Mouse (Mus musculus) heart, postnatal 14 days (tissue): Measurements from ENCODE around the gene Dlg2. TPM values are rescaled to one million over a fixed set of nuclear protein-coding genes. Genes with fewer than 3 reads are reported as not detected.

Experiments
- DNase-seq, 2 experiments: peaks; one replicate each; pipeline ENCODE4 v3.0.0; 2021 to 2022
- intact Hi-C: fragments of 180-260 bp; cut with DNase I; formaldehyde crosslinking; loops from one replicate; pipeline ENCODE4 v1.15.1; 2025
- total RNA-seq, 2 experiments: library from RNA; stranded (reverse); gene quantifications; 2 replicates each; pipeline ENCODE4 v1.2.3; 2021

Gene Dlg2
- total RNA-seq, 2 experiments from 2014 or later, result 1.9 to 2.9 TPM

DNA sequence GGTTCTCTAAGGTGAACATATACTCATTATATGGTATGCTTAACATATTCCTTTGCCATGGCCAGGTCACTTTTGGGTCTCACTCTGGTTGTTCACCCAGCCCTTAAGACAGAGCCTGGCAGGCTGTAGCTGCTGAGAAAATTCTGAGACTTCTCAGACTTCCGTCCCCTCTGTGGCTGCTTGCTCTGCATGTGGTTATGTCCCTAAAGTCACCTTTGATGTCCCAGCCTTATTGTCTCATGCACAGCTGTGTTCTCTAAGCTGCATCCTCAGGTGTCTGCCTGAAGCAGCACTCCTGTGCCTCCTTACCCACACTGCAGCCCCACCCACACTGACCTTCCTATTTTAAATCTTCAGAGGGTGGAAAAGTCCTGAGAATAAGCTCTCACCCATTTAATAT, 1922.4 kb downstream of the Dlg2 start:
- no peak for DNase-seq
- intact Hi-C loops, result no loop called here

DNA sequence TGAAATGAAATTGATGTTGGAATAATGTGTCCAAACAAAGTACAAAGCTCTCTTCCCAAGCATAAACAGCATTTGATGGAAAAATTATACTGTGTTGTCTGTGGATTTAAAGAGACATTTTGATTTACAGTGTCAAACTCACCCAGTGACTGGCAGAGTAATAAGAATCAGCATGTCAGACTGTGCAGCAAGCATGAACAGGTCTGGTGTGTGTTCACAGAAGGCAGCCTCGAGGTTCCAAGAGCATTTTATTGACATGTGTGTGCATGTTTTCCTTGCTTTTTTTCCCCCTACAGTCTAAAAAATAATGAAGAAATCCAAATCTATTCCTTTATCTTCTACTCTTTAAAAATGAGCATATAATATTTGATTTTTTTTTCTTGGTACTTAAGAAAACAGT, 1924.1 kb downstream of the Dlg2 start:
- intact Hi-C loops, result no loop called here
- DNase-seq, result no peak

DNA sequence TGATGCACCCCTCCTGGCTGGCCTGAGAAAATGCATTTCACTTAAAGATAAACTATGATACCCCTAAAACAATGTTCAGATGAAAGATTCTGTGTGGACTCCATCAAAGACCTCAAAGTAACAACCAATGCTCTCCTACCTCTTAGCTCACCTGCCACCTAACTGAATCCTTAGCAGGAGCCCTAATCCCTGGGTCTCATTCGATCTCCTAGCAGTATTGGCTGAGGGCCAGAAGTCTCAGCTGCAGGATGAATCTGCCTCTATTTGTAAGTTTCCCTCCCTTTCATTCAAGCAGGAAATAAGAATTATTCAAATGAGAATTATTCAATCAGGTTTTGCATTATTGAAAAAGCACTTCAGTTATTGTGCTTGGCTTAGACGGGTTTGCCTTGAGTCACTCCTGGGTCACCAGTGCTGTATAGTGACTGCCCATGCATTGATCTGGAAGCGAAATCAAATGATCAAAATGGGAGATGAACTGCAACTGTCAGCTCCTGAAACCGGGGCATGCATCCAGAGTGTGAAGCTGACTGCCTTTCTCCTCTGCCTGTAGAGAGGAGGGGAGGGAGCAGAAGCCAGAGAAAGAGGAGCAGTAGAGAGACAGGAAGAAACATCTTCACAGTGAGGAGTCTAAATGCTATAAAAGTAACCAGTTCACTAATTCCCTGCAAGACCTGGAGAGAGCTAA, 1924.7 kb downstream of the Dlg2 start:
- DNase-seq, result no peak
- intact Hi-C loops, result no loop called here

- intact Hi-C loops, result no loop called here
- no peak for DNase-seq
These were observed 1932.0 kb downstream of the Dlg2 start for GRCm38 (mm10) chr7:92408479-92408878.

DNA sequence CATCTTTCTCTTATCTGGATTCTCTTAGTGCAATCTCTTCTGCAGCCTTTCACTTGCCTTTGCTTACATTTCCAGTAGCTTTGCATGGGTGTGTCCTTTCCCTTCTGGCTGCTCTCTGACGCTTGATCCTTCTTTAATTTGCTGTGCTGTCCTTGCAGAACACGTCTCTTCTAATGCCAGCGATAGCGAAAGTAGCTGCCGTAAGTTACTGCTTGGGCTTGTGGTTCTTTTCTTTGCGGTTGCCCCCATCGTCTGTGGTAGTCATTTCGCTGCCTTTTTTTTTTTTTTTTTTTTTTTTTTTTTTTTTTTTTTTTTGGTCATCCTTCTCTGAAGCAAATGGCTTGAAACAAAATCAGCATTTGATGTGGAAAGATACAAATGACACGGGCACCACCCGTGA, 1944.0 kb downstream of the Dlg2 start:
- intact Hi-C loops, result no loop called here
- no peak for DNase-seq

DNA sequence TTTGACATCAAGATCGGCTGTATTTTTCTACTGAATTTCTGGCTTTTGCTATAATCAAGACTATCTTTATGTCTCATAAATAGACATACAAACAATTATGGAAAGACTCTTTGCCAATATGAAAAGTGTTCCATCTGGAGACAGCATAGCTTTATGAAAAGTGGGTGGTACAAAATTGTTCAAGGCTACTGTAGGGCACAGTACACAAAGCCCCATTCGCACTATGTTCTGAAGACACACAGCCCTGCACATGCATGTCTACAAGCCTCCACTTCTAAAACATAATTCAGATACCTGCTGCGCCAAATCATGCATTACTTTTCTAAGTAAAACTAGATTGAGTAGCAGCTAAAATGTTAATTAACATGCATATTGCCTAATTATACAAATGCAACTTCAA, 1946.5 kb downstream of the Dlg2 start:
- intact Hi-C loops, result no loop called here
- no peak for DNase-seq

- intact Hi-C loops, result no loop called here
- no peak for DNase-seq
These were observed 1948.2 kb downstream of the Dlg2 start for GRCm38 (mm10) chr7:92424703-92425102.

DNA sequence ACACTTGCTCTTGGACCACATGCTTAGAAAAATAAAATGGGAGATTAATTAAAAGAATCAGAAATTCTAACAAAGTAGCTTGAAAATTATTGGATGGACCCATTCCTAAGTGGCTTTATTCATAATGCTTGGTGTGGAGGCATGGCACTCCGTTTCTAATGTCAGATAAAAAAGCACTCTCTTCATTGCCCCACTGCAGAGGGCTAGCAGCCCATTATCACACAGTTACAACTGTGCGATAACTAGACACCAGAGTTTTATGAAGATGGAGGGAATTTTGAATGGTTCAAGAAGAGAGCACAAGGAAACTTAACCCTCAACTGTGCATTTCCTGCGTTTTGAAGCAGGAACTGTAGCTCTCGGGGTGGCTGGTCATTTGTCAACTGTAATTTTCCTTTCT, 1950.8 kb downstream of the Dlg2 start:
- DNase-seq, result no peak
- intact Hi-C loops, result no loop called here

DNA sequence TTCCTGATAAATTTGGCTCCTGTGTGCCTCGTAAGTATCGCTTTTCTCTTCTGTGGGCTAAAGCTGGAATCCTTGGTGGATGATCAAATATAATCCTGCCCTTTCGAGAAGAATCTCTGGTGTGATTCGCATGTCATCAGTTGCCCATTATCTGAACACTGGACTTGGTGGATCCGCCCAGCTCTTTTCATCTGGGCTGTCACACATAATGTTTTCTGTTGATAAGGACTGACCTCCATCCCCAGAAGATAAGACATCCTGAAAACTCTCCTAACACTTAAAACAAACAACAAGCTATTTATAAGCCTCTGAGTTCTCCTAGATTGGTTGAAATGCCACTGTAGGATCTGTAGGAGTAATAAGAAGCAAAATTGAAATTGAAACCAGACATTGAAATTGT, 1952.2 kb downstream of the Dlg2 start:
- intact Hi-C loops, result no loop called here
- no peak for DNase-seq

DNA sequence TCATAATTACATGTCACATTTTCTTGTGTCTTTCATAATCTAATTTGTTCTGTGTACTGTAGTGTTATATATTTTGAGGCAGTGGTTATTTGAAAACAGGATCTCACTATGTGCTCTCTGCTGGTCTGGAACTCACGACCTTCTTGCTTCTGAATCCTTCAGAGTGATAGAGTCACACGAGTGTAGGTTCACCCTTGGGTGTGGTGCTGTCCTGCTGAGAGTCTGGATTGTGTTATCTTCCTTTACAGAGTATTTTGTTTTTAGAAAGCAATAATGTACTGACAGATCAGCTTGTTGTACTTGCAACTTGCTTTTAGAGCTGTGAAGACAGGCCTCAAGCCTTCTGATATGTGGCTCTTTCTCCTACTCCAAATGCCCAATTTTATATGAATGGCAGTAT, 1953.8 kb downstream of the Dlg2 start:
- intact Hi-C loops, result no loop called here
- DNase-seq, result no peak

DNA sequence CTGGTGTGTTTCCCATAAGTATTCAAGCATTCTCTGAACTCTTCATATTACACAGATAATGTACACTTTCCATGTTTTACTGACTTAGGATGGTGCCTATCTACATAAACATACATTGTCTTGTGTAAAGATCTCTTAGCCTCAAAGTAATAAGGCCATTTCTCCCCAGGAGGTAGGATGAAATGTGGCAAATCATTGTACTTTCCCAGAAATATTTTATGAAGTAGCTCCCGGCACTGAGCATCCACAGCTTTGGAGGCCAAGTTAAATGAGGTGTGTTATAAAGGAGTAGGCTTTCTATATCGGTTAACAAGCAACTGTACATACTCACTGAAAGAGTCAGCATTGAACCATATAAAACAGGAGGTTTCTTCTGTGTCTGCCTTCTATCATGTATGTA, 1960.7 kb downstream of the Dlg2 start:
- no peak for DNase-seq
- intact Hi-C loops, result no loop called here

DNA sequence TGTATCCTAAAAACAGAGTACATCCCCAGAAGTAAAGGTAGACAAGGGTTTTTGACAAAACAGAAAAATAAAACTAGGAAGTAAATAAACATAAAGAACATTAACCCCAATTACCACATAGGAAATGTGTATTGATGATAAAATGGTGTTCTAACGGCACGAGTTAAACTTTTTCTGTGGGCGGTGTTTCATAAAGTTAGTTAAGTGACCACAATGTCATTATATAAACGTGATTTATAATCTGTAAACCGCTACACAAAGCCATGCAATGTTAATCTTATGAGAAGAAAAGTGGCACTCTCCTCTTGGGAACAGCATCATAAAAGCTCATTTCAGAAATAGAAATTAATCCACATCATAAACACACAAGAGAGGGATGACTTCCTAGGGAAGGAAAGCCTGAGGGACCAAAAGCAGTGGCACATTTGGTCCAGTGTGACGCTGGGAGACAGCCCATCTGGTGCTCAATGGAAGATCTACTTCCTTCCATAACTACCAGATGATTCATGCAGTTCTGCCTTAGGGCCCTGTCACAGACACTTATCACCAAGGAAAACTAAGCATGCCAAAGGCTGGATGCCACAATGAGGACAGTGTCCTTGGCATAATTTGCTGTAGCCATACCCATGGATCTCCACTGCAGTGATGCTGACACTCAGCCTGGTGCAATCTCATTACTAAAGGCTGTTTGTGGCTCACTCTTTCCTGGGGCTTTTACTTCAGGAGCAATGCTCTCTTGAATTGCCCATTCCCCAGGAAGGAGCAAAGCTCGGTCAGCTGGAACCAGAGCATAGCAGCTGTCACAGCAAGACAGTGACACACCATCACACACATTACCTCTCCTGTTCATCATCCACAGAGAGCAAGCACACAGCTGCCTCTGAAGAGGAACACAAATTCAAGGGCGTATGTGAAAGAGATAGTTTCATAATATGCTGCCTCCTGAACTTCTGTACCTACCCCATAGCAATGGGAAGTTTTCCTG, 1963.3 kb downstream of the Dlg2 start:
- intact Hi-C loops, result no loop called here

DNA sequence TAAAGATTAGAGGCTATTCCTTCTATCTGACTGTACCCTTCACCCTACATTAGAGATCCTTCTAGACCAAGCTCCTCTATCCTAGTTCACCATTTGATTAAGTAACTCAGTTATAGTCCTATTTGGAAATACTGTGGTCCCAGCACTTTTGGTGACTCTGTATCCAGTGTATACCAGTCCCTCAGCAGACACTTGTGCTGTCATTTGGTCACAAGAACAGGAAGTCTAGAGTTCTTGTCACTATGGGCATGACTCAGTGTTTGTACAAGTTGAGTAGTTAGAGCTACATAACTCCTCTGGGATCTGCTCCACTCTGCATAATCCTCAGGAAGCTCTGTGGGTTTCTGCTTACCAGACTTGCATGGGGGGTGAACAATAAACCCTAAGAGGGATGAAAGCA, 1965.1 kb downstream of the Dlg2 start:
- intact Hi-C loops, result no loop called here
- no peak for DNase-seq

More for the DNA sequence above, 1963.3 kb downstream of the Dlg2 start:
- no peak for DNase-seq

GRCm38 (mm10) chr7:92442082-92442481, 1965.6 kb downstream of the Dlg2 start:
- DNase-seq, result no peak
- intact Hi-C loops, result no loop called here

GRCm38 (mm10) chr7:92447938-92448337, 1971.5 kb downstream of the Dlg2 start:
- intact Hi-C loops, result no loop called here
- DNase-seq, result no peak

DNA sequence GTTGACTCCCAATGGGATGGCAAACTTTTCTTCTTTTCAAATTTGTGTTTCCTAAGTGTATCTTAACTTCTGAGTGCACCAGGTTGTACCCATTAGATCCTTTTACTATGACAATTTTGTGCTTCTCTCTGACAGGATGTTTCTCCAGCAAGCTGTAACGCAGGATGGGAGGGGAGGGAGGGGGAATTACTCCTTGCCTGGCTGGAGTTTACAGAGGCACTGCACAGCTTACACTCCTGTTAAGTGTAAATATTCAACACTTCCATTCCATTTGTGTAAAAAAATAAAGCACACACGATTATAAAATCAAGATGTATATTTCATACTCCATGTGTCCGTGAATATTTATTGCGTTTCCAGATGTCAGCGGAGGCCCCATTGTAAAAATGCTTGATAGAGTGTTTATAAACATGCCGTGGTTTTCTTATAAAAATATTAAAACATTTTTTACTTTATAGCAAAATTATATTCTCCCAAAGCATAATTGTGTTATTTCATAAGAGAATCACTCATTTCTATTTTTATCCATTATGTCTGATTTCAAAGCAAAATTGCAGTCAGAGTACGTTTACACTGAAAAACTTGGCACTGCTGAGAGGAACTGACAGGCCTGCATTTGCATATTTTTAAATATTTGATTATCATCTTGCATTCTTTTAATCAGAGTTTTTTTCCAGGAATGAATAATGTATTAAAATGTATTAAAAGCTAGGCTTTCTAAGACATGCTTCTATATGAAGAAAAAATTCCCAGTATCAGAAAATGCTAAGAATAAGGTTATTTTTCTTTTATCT, 1972.5 kb downstream of the Dlg2 start:
- no peak for DNase-seq
- intact Hi-C loops, result no loop called here

- DNase-seq, result no peak
- intact Hi-C loops, result no loop called here
These were observed 1977.7 kb downstream of the Dlg2 start for GRCm38 (mm10) chr7:92454176-92454575.

GRCm38 (mm10) chr7:92455927-92456326, 1979.5 kb downstream of the Dlg2 start:
- no peak for DNase-seq
- intact Hi-C loops, result no loop called here

DNA sequence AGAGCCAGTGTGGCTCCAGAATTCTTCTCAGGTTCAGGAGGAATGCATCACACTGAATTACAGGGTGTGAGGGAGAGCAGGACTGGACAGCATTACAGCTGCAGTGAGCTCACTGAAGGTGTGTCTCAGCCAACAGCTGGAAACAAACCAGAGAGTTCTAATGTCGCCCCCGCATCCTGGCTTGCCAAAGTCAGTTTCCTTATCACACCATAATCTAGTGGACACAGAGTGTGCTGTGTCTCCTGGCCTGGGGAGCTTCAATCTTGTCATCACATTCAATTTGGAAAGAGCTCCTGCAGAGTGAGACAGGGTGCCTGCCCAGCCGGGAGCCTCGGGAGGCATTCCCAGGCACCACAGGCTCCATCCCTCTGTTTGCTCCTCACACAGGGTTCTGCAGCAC, 1981.3 kb downstream of the Dlg2 start:
- intact Hi-C loops, result no loop called here

DNA sequence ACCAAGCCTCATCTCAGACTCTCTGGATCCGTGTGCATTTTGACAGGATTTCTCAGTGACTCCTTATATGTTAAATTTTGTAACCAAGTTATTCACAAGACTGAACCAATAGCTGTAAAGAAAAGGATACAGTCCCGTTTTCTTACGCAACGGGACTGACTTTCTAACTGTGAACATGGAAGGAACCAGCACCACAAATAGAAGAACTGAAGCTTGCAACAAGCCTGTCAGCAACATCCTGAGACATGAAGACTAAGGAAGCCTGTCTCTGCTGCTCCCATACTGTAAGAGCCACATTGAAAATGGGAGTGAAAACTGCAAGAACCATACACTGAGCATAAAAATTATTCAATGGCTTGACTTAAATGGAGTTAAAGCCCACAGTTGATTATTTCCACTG, 1981.8 kb downstream of the Dlg2 start:
- intact Hi-C loops, result no loop called here
- DNase-seq, result no peak

More for the DNA sequence above, 1981.3 kb downstream of the Dlg2 start:
- DNase-seq, result peak; percentile 29 to 50

DNA sequence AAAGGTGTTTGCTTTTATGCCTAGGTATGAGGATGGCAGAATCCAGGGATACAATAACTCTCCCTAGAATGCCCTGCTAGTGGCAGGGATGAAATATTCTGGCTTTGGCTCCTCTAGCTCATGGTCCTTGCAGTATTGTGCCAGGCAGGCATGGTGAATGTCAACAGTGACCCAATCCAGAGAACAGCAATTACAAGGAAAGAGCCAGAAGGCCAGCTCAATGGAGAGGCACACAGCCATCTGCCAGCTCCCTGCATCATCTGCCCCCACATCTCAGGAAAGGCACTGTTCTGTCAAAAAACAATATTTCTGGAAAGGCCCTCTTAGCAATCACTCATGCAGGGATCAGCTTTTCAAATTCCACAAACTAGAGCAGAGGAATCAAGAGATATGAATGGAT, 1984.1 kb downstream of the Dlg2 start:
- no peak for DNase-seq
- intact Hi-C loops, result no loop called here
